Mouse (Mus musculus) kidney, adult 11 months (tissue): Measurements from ENCODE around the gene Gng5.

ENCODE experiments used
- DNase-seq: peaks from one replicate; pipeline ENCODE4 v3.0.0; 2022

The Gng5 gene

DNA sequence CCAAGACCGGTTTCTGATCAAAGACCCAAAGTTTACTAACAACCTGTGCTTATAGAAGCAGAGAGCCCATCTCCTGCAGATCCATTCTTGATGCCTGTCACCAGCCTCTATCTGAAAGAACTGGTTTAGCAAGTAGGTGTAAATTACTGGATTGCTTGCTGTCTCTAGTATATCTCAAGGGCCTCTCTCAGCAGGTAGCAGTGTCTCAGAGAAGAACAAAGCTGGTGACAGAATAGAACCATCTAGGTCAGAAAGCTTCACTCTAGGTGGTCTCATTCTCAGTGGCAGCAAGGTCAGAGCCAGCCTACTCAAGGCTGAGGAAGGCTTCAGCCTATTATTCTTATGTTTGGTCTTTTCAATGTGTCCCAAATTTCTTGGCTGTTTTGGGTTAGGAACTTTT lies 44.0 kb downstream of the Gng5 start:
- no peak for DNase-seq

DNA sequence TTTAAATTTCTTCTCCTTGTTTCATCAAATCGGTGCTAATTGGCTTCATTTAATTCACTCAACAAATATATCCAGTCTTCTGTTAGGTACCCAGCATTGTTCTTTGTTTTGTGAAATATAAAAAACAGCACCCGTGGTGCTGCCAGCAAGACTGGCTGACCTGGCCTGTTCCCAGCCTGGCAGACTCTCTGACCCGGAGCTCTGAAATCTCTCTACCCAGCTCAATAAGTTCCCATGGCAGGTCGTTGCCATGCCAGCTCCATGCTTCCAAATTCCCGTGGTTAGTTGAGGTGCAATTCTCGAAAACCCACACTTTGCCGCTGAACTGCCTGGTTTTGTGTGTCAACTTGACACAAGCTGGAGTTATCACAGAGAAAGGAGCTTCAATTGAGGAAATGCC lies 55.2 kb downstream of the Gng5 start:
- no peak for DNase-seq
